Mouse (Mus musculus) brain, adult 2 months (tissue): ENCODE measurements at regions not wholly inside any gene's neighbourhood (a gene's known extent, or its start where the extent isn't known, plus 50 kb on each side); places are given as distances from the start of the nearest gene placed in this dataset.

Source experiments
- DNase-seq: peaks from one replicate; pipeline ENCODE4 v3.0.0; 2011; ENCODE audit warnings: low read depth, low spot score

DNA sequence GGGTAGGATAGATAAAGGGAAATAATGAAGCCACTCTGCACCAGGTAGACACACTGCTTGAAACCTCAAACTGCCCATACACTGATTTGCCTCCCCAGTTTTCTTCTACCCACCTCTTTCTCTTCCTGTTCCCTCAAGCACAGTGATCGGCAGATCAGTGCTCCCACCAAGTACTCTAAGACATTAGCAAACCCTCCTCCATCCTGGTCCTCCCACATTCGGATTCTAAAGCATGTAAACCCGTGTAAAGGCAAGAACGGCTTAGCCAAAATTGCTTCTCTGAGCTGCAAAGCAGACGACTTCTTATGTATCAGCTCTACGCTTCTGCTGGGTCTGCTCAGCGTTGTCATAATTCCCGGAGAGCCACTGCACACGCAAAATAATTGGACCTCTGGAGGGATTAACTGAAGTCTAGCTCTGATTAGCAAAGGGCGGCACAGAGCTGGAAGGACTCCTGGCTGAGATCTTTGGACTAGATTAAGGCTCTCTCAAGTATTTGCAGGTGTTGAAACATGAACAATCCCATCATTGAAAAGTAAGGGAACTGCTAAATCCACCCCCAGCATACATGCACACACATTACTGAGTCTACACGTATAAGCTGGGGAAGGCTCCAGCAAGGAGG, 67.2 kb downstream of the Mtx3 start:
- peak; percentile 61 for DNase-seq

DNA sequence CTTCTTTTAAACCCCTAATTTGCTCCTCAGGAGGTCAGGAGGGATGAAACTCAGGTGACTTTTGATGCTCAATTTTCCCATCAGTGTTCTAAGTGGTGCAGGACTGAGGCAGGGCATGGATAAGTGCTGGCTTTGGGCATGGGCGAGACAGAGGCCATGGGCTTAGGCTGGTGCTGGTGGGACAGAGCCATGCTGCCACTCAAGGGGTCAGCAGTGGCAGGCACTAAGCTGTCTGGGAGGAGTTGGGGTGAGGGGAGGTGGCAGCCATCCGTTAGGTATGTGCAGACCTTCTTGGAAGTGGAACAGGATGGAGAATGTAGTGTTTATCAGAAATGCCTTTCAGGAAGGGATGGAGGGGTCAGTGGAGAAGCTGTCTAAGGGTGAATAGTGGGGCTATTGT, 68.1 kb downstream of the Mtx3 start:
- DNase-seq: no peak

DNA sequence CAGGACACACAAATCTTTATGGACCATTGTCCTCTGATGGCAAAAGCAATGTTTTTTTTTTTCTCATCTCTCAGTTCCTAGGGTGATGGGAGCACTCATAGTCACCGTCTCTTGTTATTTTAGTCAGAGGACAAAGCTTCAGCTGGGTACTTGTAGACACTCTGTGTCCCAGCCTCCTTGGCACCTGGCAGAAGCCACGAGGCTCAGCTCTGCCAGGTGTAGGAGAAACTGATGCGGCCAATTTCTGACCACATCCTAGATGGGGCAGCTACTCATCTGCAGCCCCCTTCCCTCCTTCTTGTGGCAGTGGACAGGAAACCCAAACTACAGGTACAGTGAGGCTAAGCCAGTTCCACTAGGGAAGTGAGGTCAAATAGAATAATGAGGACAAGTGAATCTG, 70.1 kb downstream of the Mtx3 start:
- DNase-seq: no peak

DNA sequence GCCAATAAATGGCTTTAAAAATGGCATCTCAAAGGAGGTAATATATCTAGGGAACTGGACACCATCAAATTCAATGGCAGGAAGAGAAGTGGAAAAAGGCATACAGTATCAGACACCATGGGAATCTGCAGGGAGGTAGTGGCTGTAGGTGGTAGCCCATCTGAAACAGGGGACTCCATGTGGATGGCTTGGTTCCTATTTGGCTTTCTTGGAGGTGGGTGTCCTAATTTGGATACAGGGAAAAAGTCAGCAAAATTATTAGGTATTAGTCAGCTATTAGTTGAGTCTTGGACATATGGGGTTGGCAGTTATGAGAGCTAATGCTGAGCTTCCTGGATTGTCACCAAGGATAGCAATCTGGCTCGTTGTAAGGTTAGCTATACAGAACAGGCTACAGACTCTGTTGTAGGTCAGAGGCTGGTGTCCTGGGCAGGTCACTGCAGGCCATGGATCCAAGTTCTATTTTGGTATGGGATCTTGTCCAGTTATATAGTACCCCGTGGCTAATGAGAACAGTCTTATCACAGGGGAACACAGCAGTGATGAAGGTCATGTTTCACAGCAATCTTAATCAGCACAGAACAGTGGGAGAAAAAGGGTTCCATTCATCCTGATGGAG, 70.8 kb downstream of the Mtx3 start:
- peak; percentile 97 for DNase-seq

DNA sequence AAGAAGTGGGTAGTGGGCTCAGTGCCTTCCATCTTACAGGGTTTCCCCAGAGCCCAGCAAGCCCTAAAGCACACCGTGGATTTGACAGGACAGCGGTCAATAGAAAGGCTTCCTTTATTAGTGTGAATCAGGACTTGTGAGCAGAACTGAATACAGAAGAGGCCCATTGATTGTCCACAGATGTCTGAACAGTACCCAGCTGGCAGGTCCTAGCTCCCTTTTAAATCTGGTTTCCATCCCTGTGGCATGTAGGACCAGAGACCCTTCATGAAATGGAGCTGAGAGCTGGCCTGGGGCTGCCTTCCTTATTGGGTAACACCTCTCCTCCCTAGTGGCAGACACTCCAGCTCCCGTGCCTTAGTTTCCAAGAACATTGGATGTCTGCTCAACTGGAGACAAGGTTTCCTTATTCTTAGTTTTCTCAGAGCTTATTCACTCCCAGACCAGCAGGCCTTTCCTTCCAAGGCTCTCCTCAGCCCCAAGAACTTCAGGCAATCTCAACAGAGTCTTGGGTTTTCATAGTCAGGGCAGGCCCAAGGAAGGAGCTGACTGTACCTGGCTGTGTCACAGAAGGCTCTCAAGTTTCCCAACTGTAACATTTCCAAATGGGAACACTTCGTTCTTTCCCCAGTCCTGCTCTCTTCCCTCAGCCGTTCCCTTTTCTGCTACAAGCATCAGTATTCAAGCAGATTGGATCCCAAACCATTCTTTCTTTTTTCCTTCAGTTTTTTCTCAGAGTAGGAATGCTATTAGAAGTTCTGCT, 71.6 kb downstream of the Mtx3 start:
- peak; percentile 50 for DNase-seq

DNA sequence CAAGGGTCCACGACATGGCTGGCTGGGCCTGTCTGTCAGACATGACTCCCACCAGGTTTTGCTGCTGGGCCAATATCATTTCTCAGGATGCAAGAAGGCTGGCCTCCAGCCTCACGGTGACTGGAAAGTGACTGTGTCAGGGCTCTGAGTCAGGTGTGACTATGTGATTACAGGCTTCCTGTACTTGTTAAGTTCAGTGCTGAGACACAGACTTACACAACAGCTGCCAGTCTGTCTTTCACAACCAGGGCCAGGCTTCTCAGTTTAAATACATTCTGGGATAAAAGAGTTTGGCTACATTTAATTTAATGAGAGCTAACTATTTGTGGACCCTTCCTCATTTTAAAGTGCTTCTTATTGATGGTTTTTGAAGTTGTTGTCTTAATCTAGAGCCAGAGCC, 75.3 kb downstream of the Mtx3 start:
- DNase-seq: peak; percentile 27

DNA sequence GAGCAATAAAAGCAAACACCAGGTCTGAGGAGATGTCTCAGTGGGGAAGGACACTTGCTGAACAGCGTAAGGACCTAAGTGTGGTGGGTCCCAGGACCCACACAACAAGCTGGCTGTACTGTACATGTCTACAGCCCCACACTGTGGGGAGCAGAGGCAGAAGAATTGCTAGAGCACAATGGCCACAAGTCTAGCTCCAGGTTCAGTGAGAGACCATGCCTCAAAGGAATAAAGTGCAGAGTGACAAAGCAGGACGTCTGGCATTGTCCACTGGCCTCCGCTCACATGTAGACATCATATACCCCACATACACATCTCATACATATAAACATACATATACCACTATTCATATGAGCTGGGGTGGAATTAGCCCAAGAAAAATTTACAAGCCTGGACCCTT, 77.4 kb downstream of the Mtx3 start:
- DNase-seq: no peak

DNA sequence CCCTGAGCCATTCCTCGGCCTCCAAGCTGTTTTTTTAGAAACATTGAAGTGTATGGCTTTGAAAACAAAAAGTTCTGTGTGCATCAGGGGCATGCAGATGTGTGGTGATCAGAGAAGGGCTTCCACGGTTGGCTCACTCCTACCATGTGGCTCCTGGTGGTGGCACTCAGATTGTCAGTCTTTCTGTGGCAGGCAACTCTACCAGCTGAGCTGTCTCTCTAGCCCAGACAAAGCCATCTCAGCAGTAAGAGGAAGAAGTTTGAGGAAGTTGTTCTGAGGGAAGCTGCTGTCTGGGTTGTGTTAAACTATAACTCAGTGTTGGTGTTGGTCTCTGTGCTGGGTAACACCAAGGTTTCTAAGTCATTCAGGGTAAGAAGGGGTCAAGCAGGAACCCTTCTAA, 78.9 kb downstream of the Mtx3 start:
- DNase-seq: peak; percentile 26

DNA sequence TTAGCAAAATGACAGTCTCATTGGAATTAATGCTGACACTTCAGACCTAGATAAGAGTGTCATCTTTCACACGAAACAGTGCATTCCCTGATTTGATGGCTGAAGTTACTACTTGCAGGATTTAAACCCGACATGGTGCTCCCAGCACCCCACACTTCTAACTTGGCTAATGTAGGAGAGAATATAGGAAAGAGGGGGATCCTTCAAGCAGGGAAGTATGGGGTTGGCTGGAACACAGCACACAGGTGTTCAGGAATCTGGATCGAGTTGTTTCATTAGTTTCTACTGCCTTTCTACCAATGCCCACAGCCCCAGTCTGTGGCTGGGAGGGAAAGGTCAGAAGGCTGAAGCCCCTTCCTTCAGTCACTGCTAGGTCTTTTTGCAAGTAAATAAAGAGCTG, 79.5 kb downstream of the Mtx3 start:
- no peak for DNase-seq

DNA sequence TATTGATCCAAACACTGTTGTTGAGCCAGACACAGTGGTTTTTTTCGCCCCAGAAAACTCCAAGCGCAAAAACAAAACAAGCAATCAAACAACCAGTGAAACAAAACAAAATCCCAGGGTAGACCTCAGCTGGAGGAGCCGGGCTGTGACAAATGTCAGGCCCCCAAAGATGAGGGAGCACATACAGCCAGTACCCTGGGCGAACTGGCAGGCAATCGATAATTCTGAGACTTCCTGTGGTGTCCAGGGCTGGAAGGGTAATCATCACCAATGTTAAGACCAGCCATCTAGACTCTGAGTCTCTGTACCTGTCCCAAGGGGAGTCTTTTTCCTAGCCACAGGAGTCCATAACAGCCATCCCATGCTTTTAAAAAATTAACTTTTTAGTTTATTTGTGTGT, 80.6 kb downstream of the Mtx3 start:
- DNase-seq: no peak

DNA sequence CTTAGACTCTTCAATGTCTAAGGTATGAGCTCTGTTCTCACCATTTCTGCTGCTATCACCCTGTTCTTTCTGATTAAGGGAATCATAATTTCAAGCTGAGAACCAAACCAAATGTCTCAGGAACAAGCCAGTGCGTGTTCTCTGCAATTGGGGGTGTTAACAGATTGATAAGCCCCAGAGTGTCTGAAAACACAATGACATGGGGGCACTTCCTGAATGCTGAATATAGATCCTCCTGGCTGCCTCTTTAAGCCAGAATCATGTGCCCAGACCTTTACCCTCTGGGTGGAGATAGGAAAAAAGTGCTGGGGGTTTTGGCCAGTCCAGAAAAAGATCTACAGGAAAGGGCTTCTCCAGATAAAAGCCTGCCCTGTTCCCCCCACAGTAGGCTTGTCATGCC, 84.0 kb downstream of the Mtx3 start:
- no peak for DNase-seq

DNA sequence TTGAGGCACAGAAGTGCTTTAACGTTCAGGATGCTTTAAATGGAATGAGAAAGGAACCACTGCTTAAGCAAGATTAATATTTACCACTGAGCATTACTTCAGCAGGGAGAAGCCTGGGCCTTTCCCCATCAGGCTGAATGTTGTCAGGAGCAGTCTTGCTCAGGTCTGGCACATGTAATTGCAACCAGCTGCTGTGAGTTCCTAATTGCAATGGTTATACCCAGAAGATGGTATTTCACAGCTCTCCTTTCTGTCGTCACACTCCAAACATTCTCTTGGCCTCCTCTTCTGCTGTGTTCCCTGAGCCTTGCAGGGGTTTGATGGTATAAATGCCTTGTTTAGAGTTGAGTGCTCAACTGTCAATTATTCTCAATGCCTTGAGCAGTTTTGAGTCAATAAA, 87.1 kb downstream of the Mtx3 start:
- DNase-seq: peak; percentile 48

DNA sequence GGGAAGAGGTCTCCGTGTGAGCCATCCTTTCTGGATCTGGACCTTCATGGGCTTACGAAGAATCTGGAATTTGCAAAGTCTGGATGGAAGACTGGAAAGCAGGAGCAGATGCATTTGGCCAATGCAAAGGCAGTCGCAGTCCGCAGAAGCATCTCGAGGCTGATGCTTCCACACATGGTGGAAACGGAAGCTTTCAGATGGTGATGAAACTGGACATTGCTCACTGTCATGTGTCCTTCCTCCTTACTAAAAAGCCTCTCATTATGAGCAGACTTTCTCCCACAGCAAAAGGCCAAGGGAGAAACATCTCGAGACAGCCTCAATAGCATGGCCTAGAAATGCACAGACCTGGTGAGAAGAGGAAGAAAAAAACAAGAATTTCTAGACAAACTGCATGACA, 94.5 kb downstream of the Mtx3 start:
- no peak for DNase-seq

DNA sequence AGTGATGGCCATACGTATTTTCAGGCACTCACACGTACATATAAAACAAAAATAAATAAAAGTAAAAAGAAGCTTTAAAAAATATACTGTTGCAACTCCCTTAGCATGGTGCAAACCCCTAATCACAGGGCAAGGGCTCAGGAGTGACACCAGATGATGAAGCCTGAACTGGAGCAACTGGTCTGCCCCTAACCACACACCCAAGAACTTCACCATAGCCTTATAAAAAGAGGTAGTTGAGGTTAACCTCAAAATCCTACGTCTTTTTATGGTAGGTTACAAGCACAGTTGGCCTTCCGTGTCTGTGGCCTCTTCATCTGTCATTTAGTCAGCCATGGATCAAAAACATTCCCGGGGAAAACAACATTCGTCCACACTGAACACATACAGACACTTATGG, 96.0 kb downstream of the Mtx3 start:
- DNase-seq: no peak

DNA sequence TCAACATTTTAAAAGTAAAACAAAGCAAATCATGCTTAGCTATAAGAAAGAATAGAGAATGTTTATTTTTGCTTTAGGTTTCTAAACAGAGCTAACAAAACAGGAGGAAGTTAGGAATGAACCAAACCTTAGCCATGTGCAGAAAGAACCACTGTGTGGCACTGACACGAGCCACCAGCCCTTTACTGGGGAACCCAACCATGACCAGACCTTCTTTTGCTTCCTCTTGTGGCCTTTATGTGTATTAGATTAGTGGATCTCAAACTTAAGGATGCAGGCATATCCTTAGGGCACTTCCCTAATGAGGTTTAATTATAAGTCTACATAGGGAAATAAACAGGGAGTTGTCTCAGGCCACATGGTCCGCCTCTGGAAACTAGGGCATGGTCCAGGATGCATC, 104.0 kb downstream of the Mtx3 start:
- no peak for DNase-seq

DNA sequence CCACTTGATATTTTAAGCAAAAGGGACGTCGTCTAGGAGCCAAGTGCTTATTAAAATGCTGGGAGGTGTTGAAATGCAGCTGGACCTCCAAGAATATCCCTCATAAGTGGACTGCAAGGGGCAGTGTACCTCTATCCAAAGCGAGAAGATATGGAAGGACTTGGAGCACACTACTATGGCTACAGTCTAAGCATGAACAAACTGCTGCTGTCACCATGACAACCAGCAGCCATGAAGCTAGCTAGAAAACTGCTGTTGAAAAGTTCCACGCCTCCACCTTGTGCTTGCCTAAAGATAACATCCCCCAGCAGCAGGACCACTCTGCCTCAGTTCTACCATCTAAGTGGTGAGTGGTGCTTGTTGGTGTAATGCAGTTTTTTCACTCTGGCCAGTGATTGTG, 115.5 kb downstream of the Mtx3 start:
- DNase-seq: peak; percentile 89

DNA sequence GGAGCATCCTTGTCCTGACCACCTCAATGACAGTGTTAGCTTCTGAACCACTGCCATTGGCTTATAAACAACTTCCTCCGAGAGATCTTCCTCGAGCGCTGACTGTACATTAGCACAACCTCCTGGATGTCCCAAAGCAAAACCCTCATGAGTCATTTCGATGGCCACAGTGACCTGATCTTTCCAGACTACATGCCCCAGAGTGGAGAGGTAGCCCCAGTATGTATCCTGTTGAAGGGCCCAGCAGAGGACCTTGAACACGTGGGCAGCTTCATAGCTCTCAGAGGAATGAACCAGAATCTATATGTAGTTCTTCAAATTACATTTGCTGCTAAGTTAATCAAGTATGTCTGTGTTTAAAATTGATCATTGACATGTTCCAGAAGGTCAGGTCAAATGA, 118.1 kb downstream of the Mtx3 start:
- DNase-seq: no peak

DNA sequence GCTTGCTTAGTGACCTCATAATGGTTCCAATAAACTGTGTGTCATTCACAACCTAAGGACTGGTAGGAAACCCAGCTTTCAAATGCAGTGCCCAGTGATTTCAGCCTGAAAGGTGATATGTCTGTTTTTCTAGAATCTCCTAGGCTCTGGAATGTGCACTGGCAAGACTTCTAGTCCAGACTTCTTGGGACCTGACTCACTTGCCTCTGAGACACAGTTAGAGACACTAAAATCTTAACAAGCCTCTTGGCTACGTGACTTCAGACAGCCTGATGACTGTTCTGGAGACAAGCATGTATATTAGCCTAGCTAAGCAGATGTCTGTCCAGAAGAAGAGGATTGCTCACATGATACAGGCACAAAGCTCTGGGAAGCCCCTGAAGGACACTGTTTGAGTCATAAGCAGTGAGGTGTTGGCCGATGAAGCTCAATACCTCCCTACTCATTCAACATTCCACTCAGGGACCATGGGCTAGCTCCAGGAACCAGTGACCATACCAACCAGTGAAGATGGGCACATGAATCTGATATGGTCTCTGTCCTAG, 118.9 kb downstream of the Mtx3 start:
- no peak for DNase-seq

DNA sequence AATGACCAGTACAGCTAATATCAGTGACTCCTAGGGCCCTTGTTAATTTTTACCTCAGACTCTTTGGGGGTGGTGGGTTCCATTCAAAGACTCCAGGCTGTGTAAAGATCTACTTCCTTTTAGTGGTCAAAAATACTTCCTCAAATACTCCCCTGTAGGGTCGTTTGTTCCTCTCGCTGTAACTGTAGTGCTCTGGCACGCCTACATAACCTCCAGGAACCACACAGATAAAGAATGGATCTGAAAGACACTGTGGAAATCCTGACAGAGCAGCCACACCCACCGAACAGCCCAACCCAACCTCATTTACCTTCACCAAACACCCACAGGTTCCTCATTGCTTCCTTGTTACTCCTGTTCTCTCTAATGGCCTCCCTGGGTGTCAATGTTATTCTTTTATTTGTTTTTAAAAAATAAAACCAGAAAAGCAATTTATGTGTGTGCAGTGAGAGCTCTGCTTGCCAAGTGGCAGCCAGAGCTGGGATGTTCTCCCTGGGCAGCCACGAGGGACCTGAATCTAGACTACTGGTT, 119.7 kb downstream of the Mtx3 start:
- no peak for DNase-seq

DNA sequence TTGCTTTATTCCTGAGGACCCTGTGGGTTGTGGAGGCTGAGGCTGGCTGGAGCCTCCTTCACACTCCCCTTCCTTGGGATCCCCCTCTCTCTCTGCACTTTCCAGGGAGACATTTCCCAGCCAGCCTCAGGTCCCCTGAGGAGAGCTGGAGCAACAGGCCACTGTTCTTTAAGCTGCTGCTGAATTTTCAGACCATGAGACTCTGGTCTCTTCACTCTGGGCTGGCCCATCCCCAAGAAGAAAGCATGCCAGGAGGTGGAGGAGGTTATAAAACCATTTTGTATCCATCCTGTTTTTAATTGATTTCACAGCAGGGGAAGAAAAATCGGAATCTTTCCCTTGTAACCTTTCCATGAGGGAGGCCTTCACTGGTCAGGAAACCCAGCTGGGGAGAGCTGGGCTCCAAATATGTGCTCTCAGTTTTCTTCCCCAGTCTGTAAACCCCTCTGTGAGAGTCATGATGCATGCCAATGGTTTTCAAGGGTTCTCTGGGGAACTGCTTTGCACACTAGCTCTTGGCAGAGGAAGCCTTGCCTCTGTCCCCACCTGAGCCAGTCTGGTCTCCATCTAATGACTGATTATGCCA, 122.6 kb downstream of the Mtx3 start:
- no peak for DNase-seq

DNA sequence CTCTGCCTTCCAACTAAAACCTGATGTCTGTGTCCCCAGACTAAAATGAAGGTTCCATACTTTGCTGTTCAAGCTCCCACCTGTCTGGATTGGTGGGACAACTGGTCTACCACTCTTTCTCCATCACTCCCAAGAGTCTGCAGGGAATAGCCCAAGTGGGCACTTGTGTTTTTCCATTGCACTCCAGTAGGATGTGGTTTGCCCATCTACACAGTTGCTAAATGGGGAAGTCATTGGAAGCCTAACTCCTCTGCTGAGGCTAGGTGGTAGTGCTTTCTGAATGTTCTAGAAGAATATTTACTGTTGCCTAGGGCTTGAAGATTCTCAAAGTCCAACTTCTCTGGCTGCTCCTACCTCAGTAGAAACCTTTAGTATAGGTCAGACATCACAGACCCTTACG, 125.0 kb downstream of the Mtx3 start:
- DNase-seq: no peak

DNA sequence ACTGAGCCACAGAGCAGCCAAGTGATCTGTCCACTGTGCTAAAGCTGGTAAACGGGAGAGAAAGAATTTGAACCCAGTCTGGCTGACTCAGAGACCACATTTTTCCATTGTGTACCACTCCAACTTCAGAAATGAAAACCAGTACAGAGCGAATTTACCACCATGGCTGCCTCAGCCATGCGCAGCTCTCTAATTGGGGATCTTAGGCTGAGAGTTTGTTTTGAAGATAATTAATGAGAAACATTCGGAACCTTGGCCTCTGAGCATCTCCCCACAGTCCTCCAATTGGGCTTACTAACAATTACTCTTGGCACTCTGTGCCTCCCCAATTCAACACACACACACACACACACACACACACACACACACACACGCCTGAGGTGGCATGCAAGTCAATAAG, 128.3 kb downstream of the Mtx3 start:
- no peak for DNase-seq
